Mouse (Mus musculus) forebrain, embryonic 10.5 days (tissue): ENCODE measurements around the gene Lpp. TPM values are rescaled to one million over a fixed set of nuclear protein-coding genes. Genes with fewer than 3 reads are reported as not detected.

ENCODE experiments used
- DNase-seq: peaks from one replicate; pipeline ENCODE4 v3.0.0-alpha.2; 2017; ENCODE audit warnings: low spot score; ENCODE audit errors: extremely low spot score
- H3K27ac ChIP-seq: fragments of 300-500 bp; sonication (generic); 2 replicates; pipeline ENCODE4 v1.5.1; 2016; ENCODE audit warnings: mild to moderate bottlenecking
- H3K27me3 ChIP-seq: fragments of 300-500 bp; sonication (generic); 2 replicates; pipeline ENCODE4 v1.6.1; 2016; ENCODE audit warnings: mild to moderate bottlenecking; ENCODE audit not compliant: poor library complexity, severe bottlenecking
- H3K36me3 ChIP-seq: fragments of 300-500 bp; sonication (generic); replicated peaks from 2 replicates; pipeline ENCODE4 v1.6.1; 2016; ENCODE audit warnings: mild to moderate bottlenecking, moderate library complexity
- H3K4me1 ChIP-seq: fragments of 300-500 bp; sonication (generic); 2 replicates; pipeline ENCODE4 v1.6.1; 2016
- H3K4me3 ChIP-seq: fragments of 300-500 bp; sonication (generic); 2 replicates; pipeline ENCODE4 v1.5.1; 2016; ENCODE audit warnings: mild to moderate bottlenecking, moderate library complexity
- H3K9me3 ChIP-seq: fragments of 300-500 bp; sonication (generic); 2 replicates; pipeline ENCODE4 v1.6.1; 2016; ENCODE audit warnings: mild to moderate bottlenecking, moderate library complexity
- WGBS: fragments of 180-500 bp; shearing (Covaris S2); methylation state at CpG from one replicate; pipeline ENCODE4 v1.1.7; 2016; 5-methylcytosine and 5-hydroxymethylcytosine counted together
- polyA plus RNA-seq: library from polyadenylated mRNA; unstranded; fragments of >200 nt; fragmentation: Nextera tagmentation; extraction: Ambion mirVana; gene quantifications from 2 replicates; pipeline ENCODE4 v1.2.1, GENCODE M21; 2016

The Lpp gene
- polyA plus RNA-seq, 1 experiment from 2014 or later: 27.3 TPM

GRCm38 (mm10) chr16:24643024-24643635 lies 249.8 kb downstream of the Lpp start:
- no peak for DNase-seq
- Histone ChIP-seq H3K27ac (no peak overlapping the region), H3K36me3 (no peaks in the 10 kb centered on the region), H3K9me3 (no peaks in the 10 kb centered on the region), H3K4me3 (no peak overlapping the region), H3K4me1 (peaks cover 9% of the 10 kb centered on the region), H3K27me3 (no peaks in the 10 kb centered on the region)
- 63% methylated on average over 4 of the region's 4 CpGs for WGBS

DNA sequence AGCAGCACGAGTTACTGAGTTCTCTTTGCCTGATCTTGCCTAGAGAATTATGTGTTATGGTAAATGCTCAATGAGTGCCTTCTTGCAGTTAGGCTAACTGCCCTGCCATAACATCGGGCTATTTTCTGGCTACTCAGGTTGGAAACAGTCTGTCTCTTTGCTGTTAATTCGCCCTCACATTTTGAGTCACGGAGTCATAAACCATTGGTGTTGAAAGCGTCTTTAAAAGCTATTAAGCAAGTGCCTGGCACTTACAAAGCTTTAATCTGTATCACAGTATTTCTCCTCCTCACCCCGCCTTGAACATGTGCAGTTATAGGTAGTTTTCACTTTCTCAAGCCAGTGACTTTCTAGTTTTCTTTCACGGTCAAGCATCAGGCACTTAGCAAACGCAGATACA lies 250.8 kb downstream of the Lpp start:
- Histone ChIP-seq H3K36me3 (no peaks in the 10 kb centered on the region), H3K27ac (no peak overlapping the region), H3K4me3 (no peak overlapping the region), H3K27me3 (no peaks in the 10 kb centered on the region), H3K9me3 (no peaks in the 10 kb centered on the region), H3K4me1 (peaks cover 9% of the 10 kb centered on the region)
- 93% methylated on average over 8 of the region's 8 CpGs for WGBS
- no peak for DNase-seq

GRCm38 (mm10) chr16:24644760-24645406 lies 251.6 kb downstream of the Lpp start:
- Histone ChIP-seq H3K9me3 (no peaks in the 10 kb centered on the region), H3K36me3 (no peaks in the 10 kb centered on the region), H3K4me1 (peaks cover 9% of the 10 kb centered on the region), H3K4me3 (no peak overlapping the region), H3K27ac (no peak overlapping the region), H3K27me3 (no peaks in the 10 kb centered on the region)
- WGBS: 88% methylated on average over 4 of the region's 4 CpGs
- DNase-seq: no peak

DNA sequence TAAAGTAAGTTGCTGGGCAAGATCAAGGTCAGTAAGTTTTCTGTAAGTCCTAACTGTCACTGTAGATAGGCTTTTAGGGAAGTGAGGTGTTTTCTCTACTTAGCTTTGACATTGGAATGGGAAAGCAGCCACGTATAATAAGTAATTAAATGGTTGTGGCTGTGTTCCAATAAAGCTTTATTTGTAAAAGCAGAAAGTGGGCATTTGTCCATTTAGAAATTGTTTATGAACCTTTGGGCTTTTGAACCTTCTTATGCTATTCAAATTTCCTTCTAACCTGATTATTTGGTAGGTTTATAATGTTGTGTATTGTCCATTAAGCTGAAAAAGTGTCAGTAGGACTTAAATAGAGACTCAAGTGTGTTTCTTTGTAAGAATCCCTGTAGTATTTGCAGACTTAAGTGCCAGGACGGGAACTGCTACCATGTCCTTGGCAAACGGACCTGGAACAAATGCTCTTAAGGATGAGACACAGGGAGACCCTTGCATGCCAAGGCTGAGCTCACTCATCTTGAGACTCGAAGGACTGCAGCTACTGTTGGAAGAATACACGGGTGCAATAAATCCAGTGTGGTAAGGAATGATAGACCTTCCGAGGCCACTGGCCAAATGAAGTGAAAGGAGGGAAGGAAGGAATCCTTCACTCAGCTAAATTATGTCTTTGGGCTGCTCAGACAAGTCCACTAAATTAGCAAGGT lies 252.7 kb downstream of the Lpp start:
- Histone ChIP-seq H3K36me3 (no peaks in the 10 kb centered on the region), H3K27ac (no peak overlapping the region), H3K9me3 (no peaks in the 10 kb centered on the region), H3K4me3 (no peak overlapping the region), H3K4me1 (peaks cover 9% of the 10 kb centered on the region), H3K27me3 (no peaks in the 10 kb centered on the region)
- DNase-seq: no peak
- 89% methylated on average over 6 of the region's 6 CpGs for WGBS

- Histone ChIP-seq H3K36me3 (no peaks in the 10 kb centered on the region), H3K27ac (no peak overlapping the region), H3K27me3 (no peaks in the 10 kb centered on the region), H3K9me3 (no peaks in the 10 kb centered on the region), H3K4me1 (no peaks in the 10 kb centered on the region), H3K4me3 (no peak overlapping the region)
- no peak for DNase-seq
- WGBS: 84% methylated on average over 8 of the region's 8 CpGs
These were observed 258.6 kb downstream of the Lpp start for GRCm38 (mm10) chr16:24651655-24652654.

DNA sequence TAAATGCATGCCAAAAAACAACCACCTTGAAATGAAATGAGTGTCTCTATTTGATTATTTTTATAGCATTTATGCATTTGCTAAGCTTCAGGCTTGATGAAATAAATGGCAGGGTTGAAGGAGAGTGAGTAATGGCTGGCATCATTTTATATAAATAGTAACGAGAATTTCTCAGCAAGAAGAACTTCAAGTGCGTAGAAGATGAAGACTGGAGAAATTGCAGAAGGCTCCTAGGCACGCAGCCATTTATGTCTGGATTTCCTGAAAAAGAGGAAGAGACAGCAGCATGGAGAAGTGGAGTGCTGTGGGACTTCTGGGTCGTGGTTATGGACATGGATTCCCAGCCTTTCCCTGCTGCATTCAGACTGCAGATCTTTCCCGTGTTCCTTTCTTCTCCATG lies 259.7 kb downstream of the Lpp start:
- H3K9me3 ChIP-seq: no peaks in the 10 kb centered on the region
- H3K36me3 ChIP-seq: no peaks in the 10 kb centered on the region
- no peaks in the 10 kb centered on the region for H3K27me3 ChIP-seq
- no peak for DNase-seq
- no peaks in the 10 kb centered on the region for H3K4me1 ChIP-seq
- H3K4me3 ChIP-seq: no peak overlapping the region
- no peak overlapping the region for H3K27ac ChIP-seq
- WGBS: 85% methylated on average over 5 of the region's 5 CpGs

- H3K4me3 ChIP-seq: no peak overlapping the region
- H3K9me3 ChIP-seq: no peaks in the 10 kb centered on the region
- no peaks in the 10 kb centered on the region for H3K4me1 ChIP-seq
- H3K27me3 ChIP-seq: no peaks in the 10 kb centered on the region
- 90% methylated on average over 3 of the region's 3 CpGs for WGBS
- DNase-seq: no peak
- no peak overlapping the region for H3K27ac ChIP-seq
- no peaks in the 10 kb centered on the region for H3K36me3 ChIP-seq
These were observed 261.8 kb downstream of the Lpp start for GRCm38 (mm10) chr16:24655116-24655515.

- H3K9me3 ChIP-seq: no peaks in the 10 kb centered on the region
- no peak for DNase-seq
- WGBS: 93% methylated on average over 8 of the region's 8 CpGs
- no peak overlapping the region for H3K27ac ChIP-seq
- no peaks in the 10 kb centered on the region for H3K27me3 ChIP-seq
- no peak overlapping the region for H3K4me3 ChIP-seq
- no peaks in the 10 kb centered on the region for H3K4me1 ChIP-seq
- H3K36me3 ChIP-seq: no peaks in the 10 kb centered on the region
These were observed 262.7 kb downstream of the Lpp start for GRCm38 (mm10) chr16:24656026-24656425.

DNA sequence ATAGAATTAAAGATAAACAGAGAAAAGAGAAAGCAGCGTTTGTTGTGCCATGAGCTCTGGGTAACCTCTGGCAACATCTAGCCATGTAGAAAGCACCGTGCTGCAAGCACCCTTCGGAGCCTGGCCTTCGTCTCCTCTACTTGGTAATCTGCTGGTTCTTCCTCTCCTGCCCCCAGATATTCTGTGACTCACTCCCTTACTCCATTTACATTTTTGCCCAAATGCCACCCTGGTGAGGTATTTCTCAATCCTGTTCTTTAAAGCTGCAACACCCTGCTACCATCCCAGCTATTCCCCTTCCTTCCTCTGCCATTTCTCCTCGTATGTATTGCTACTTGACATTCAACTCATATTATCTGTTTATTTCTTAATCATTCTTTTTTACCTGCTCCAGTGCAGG lies 263.4 kb downstream of the Lpp start:
- Histone ChIP-seq H3K36me3 (no peaks in the 10 kb centered on the region), H3K4me3 (no peak overlapping the region), H3K4me1 (no peaks in the 10 kb centered on the region), H3K27me3 (no peaks in the 10 kb centered on the region), H3K27ac (no peak overlapping the region), H3K9me3 (no peaks in the 10 kb centered on the region)
- DNase-seq: no peak
- WGBS: 91% methylated on average over 5 of the region's 5 CpGs

GRCm38 (mm10) chr16:24659049-24659448 lies 265.7 kb downstream of the Lpp start:
- 96% methylated on average over 2 of the region's 2 CpGs for WGBS
- H3K27me3 ChIP-seq: no peaks in the 10 kb centered on the region

GRCm38 (mm10) chr16:24664131-24664530 lies 270.8 kb downstream of the Lpp start:
- Histone ChIP-seq H3K36me3 (no peaks in the 10 kb centered on the region), H3K4me1 (no peaks in the 10 kb centered on the region), H3K27ac (no peak overlapping the region), H3K9me3 (no peaks in the 10 kb centered on the region), H3K27me3 (no peaks in the 10 kb centered on the region), H3K4me3 (no peak overlapping the region)
- DNase-seq: no peak

More at GRCm38 (mm10) chr16:24659049-24659448, 265.7 kb downstream of the Lpp start:
- no peaks in the 10 kb centered on the region for H3K36me3 ChIP-seq
- H3K4me1 ChIP-seq: no peaks in the 10 kb centered on the region
- H3K27ac ChIP-seq: no peak overlapping the region
- H3K9me3 ChIP-seq: no peaks in the 10 kb centered on the region
- DNase-seq: no peak
- no peak overlapping the region for H3K4me3 ChIP-seq

DNA sequence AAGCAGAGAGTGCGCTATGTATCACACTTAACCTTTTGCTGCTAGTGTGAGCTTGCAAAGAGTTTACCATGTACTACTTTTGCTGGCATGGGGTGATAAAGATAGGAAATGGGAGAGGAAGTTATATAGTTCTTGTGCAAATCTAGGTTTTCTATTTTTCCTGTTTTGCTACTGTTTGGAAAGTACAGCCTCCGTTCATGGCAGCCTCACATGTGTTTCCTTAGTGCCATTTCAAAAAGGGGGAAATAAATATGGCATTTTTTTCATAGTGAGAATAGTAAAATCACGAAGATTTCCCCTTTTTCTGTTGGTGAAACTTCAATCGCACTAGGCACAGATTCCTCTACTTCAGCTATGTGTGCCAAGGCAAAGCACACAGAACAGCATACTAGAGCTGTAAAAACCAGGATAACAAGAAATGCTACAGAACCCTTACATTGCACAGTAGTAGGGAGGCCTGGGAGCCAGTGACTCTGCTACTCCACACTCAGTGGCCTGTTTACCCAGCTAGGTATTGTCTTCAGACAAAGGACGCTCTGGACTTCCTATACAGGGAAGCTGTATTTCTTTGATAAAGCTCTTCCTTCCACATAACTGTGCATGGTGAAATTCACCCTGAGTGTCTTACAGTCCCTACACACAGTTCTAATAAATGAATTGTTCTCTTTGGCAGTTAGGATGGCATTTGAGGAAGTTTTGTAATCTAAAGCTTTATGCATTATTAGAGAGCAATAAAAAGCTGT lies 276.6 kb downstream of the Lpp start:
- Histone ChIP-seq H3K4me3 (no peak overlapping the region), H3K27ac (no peak overlapping the region), H3K27me3 (no peaks in the 10 kb centered on the region), H3K4me1 (no peaks in the 10 kb centered on the region), H3K9me3 (no peaks in the 10 kb centered on the region), H3K36me3 (no peaks in the 10 kb centered on the region)
- DNase-seq: no peak
- 91% methylated on average over 5 of the region's 5 CpGs for WGBS
